Mouse (Mus musculus) limb, embryonic 10.5 days (tissue): ENCODE results near the gene Dlgap1. TPM values are rescaled to one million over a fixed set of nuclear protein-coding genes. Genes with fewer than 3 reads are reported as not detected.
A peak's percentile ranks its signal among the peaks of the same experiment; 100 is the strongest.

ENCODE experiments used
- DNase-seq: peaks from one replicate; pipeline ENCODE4 v3.0.0-alpha.2; 2017; ENCODE audit warnings: low spot score
- H3K27ac ChIP-seq: fragments of 300-500 bp; sonication (generic); 2 replicates; pipeline ENCODE4 v1.5.1; 2016; ENCODE audit warnings: mild to moderate bottlenecking
- H3K27me3 ChIP-seq: fragments of 300-500 bp; sonication (generic); 2 replicates; pipeline ENCODE4 v1.6.1; 2016; ENCODE audit warnings: low read depth, mild to moderate bottlenecking; ENCODE audit not compliant: poor library complexity, severe bottlenecking
- H3K36me3 ChIP-seq: fragments of 300-500 bp; sonication (generic); 2 replicates; pipeline ENCODE4 v1.6.1; 2016; ENCODE audit warnings: mild to moderate bottlenecking, moderate library complexity
- H3K4me1 ChIP-seq: fragments of 300-500 bp; sonication (generic); 2 replicates; pipeline ENCODE4 v1.6.1; 2016
- H3K4me3 ChIP-seq: fragments of 300-500 bp; sonication (generic); 2 replicates; pipeline ENCODE4 v1.5.1; 2016; ENCODE audit warnings: mild to moderate bottlenecking, moderate library complexity
- H3K9me3 ChIP-seq: fragments of 300-500 bp; sonication (generic); replicated peaks from 2 replicates; pipeline ENCODE4 v1.6.1; 2016; ENCODE audit warnings: mild to moderate bottlenecking
- WGBS: fragments of 180-500 bp; shearing (Covaris S2); methylation state at CpG from one replicate; pipeline ENCODE4 v1.1.7; 2016; 5-methylcytosine and 5-hydroxymethylcytosine counted together
- microRNA counts: library from miRNA; unstranded; fragments of <30 nt; microRNA quantifications from one replicate; lab custom pipeline; 2017
- microRNA-seq: library from miRNA; unstranded; fragments of <30 nt; microRNA quantifications from one replicate; pipeline ENCODE4, GENCODE M21; 2017
- polyA plus RNA-seq: library from polyadenylated mRNA; unstranded; fragments of >200 nt; fragmentation: Nextera tagmentation; extraction: Ambion mirVana; gene quantifications from 2 replicates; pipeline ENCODE4 v1.2.1, GENCODE M21; 2016

The Dlgap1 gene
- polyA plus RNA-seq, 1 experiment from 2014 or later: 1.1 TPM

GRCm38 (mm10) chr17:70870581-70870980 is 901.7 kb downstream of the Dlgap1 start:
- H3K9me3 ChIP-seq: no peaks in the 10 kb centered on the region
- H3K36me3 ChIP-seq: no peaks in the 10 kb centered on the region
- H3K27ac ChIP-seq: no peak overlapping the region
- peaks cover 21% of the 10 kb centered on the region for H3K4me1 ChIP-seq
- no peaks in the 10 kb centered on the region for H3K27me3 ChIP-seq
- no peak overlapping the region for H3K4me3 ChIP-seq
- no peak for DNase-seq
- WGBS: 92% methylated on average over 4 of the region's 4 CpGs

MicroRNA genes within 50 kb of the gene (microRNA counts, 519-probe panel; counts per million panel counts)
- 684 counts per million, percentile 72 among the panel's probes with 10 or more counts for microRNA mmu-miR-1195 (lab: Ali Mortazavi, UCI)

Small RNAs within 50 kb of the gene (microRNA-seq; reads per million reads assigned to microRNA genes)
- not detected for gene Mir1195
